Mouse (Mus musculus) CD4-positive, CD25-positive, alpha-beta regulatory T cell, adult 2 months (primary cell): ENCODE data around the gene Chrne.

Source experiments
- DNase-seq: peaks from one replicate; pipeline ENCODE4 v3.0.0-alpha.2; 2012; ENCODE audit warnings: low read depth, low spot score

Chrne gene

GRCm38 (mm10) chr11:70628431-70628830, 9.4 kb upstream of the Chrne start:
- DNase-seq = no peak

GRCm38 (mm10) chr11:70626877-70627276, 7.9 kb upstream of the Chrne start:
- DNase-seq = no peak

- DNase-seq = peak; percentile 81
Measured at GRCm38 (mm10) chr11:70625473-70625872, 6.5 kb upstream of the Chrne start.

GRCm38 (mm10) chr11:70623053-70623742, 4.2 kb upstream of the Chrne start:
- no peak for DNase-seq

- DNase-seq = peak; percentile 70
Measured at GRCm38 (mm10) chr11:70621972-70622814, 3.2 kb upstream of the Chrne start.

- peak; percentile 85 for DNase-seq
Measured at GRCm38 (mm10) chr11:70615516-70616093, 3.4 kb downstream of the Chrne start, which contains the start of gene 4930544D05Rik. Gene 4930544D05Rik (plus strand): TSS chr11:70615848.

GRCm38 (mm10) chr11:70615074-70615473, 3.9 kb downstream of the Chrne start:
- peak; percentile 90 for DNase-seq

GRCm38 (mm10) chr11:70612505-70612904, 6.5 kb downstream of the Chrne start:
- DNase-seq = no peak

- DNase-seq = no peak
Measured at GRCm38 (mm10) chr11:70610752-70611151, 8.3 kb downstream of the Chrne start.

- DNase-seq = peak; percentile 58
Measured at GRCm38 (mm10) chr11:70608381-70609066, 10.5 kb downstream of the Chrne start.

- DNase-seq = no peak
Measured at GRCm38 (mm10) chr11:70607611-70608010, 11.4 kb downstream of the Chrne start.

GRCm38 (mm10) chr11:70606717-70607116, 12.3 kb downstream of the Chrne start:
- no peak for DNase-seq

- DNase-seq = peak; percentile 88
Measured at GRCm38 (mm10) chr11:70605024-70605566, 13.9 kb downstream of the Chrne start.

- DNase-seq = no peak
Measured at GRCm38 (mm10) chr11:70598451-70598953, 20.5 kb downstream of the Chrne start.

- peak; percentile 36 for DNase-seq
Measured at GRCm38 (mm10) chr11:70597301-70597700, 21.7 kb downstream of the Chrne start.

GRCm38 (mm10) chr11:70596094-70596493, 22.9 kb downstream of the Chrne start:
- DNase-seq = no peak

- DNase-seq = peak; percentile 32
Measured at GRCm38 (mm10) chr11:70595638-70596037, 23.4 kb downstream of the Chrne start.

GRCm38 (mm10) chr11:70594253-70594989, 24.6 kb downstream of the Chrne start:
- DNase-seq = peak; percentile 62

GRCm38 (mm10) chr11:70591733-70592132, 27.3 kb downstream of the Chrne start:
- no peak for DNase-seq

GRCm38 (mm10) chr11:70586954-70587353, 32.1 kb downstream of the Chrne start:
- no peak for DNase-seq

- DNase-seq = no peak
Measured at GRCm38 (mm10) chr11:70586261-70586660, 32.8 kb downstream of the Chrne start.
